Mouse (Mus musculus): ENCODE measurements around the gene Mctp1. TPM values are rescaled to one million over a fixed set of nuclear protein-coding genes. Genes with fewer than 3 reads are reported as not detected.
A peak's percentile ranks its signal among the peaks of the same experiment; 100 is the strongest.

Gene Mctp1
- polyA plus RNA-seq, 1 experiment from 2014 or later: 3.0 TPM

DNA sequence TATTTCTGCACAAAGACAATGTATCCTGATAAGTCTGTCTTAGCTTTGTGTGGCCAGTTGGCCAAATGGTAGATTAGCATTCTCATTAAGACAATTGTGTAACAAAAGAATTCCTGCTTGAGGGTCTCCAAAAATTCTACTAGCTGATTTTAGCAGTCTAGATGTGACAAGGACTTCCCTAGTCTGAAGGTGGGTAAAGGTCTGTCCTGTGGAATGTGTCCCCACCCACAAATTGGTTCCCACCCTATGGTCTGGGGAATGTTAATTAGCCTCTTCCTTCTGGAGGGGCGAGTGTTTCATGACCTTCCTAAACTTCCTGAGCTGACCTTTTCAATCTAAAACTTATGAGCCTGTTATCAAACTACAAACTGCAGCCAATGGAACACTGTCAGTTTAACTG lies 143.4 kb downstream of the Mctp1 start:
- no peak overlapping the region for H3K9ac ChIP-seq
- H3K27me3 ChIP-seq (ENCODE audit: control insufficient read depth, insufficient read depth, low read length): no peaks in the 10 kb centered on the region
- H3K4me2 ChIP-seq (replicated peaks): no peak overlapping the region
- no peak overlapping the region for H3K4me3 ChIP-seq (replicated peaks; ENCODE audit: low read length)
- H3K9me3 ChIP-seq (ENCODE audit: control insufficient read depth, low read length): no peaks in the 10 kb centered on the region
- 62% methylated on average over 1 of the region's 1 CpGs for WGBS
- H3K36me3 ChIP-seq (replicated peaks; ENCODE audit: control insufficient read depth, insufficient read depth): no peaks in the 10 kb centered on the region
- H3K27ac ChIP-seq: no peak overlapping the region
- no peak for ATAC-seq (ENCODE audit: low FRiP score)
- H3K4me1 ChIP-seq (replicated peaks; ENCODE audit: control insufficient read depth, insufficient read depth, low read length): no peaks in the 10 kb centered on the region
- DNase-seq (ENCODE audit: low spot score): no peak

DNA sequence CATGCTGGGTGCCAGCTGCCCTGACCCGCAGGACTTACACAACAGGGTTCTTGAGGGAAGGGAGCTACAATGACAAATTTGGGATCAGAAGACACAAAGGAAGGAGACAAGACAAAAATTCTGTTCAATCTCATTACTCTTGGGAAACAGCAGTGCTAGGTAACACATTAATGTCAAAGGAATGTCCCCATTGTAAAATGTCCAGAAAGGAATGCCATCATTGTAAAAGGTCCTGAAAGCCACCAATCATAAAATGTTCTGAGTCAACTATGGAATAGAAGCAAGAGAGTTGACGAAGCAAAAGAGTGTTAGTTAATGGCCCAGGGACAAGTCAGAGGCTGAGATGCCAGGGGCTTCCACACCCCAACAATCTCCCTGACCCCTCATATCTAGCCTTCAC lies 145.6 kb downstream of the Mctp1 start:
- H3K4me1 ChIP-seq (replicated peaks; ENCODE audit: control insufficient read depth, insufficient read depth, low read length): no peaks in the 10 kb centered on the region
- ATAC-seq (ENCODE audit: low FRiP score): no peak
- no peaks in the 10 kb centered on the region for H3K9me3 ChIP-seq (ENCODE audit: control insufficient read depth, low read length)
- H3K36me3 ChIP-seq (replicated peaks; ENCODE audit: control insufficient read depth, insufficient read depth): no peaks in the 10 kb centered on the region
- DNase-seq (ENCODE audit: low spot score): no peak
- WGBS: 73% methylated on average over 2 of the region's 2 CpGs
- H3K9ac ChIP-seq: no peak overlapping the region
- no peaks in the 10 kb centered on the region for H3K27me3 ChIP-seq (ENCODE audit: control insufficient read depth, insufficient read depth, low read length)
- no peak overlapping the region for H3K4me2 ChIP-seq (replicated peaks)
- no peak overlapping the region for H3K4me3 ChIP-seq (replicated peaks; ENCODE audit: low read length)
- no peak overlapping the region for H3K27ac ChIP-seq

DNA sequence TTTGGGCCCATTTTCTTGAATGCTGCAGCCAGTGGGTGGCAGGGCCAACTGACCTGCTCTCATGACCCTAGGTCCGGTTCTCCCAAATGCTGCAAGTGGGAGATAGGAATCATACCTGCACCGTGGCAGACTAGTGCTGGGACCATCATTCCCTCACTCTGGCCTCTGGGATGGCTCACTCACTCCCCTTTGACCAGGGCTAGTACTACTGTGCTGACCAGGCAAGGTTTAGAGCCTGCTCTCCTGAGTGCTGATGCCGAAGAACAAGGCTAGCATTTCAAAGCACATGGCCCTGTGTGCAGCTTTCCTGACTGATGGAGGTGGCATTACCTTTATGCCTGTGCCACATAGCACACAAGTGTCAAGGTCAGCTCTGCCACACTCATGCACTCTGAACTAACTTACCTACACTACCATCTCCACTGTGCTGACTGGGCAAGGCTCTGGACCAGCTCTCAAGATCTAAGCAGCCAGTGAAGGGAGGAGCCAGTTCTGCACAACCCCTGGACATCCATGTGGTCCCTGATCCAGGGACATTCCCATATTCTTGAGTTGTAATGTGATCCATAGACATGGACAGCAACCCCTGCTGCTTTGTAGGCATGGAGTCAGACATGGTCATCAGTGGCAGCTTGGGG lies 146.7 kb downstream of the Mctp1 start:
- peak; percentile 34; the same call in 1 of the 2 replicates for ATAC-seq (ENCODE audit: low FRiP score)

DNA sequence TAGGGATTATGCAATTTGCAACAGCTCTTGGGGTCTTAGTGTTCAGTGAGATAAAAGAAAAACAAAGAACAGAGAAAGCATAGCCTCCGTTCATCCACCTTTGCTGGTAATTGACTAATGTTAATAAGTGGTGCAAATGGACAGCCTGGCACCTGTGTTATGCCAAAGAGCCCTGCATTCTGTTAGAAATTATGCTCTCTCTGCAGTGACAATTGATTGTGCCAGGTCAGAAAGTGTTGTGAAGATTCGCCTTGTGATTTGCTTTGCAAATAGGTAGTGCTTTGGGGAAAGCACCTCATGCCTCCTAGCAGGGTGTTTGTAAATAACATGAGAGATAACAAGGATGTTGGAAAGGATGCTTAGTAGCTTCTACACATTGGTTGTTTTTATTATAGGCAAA lies 163.5 kb downstream of the Mctp1 start:
- no peaks in the 10 kb centered on the region for H3K27me3 ChIP-seq (ENCODE audit: control insufficient read depth, insufficient read depth, low read length)
- H3K9me3 ChIP-seq (ENCODE audit: control insufficient read depth, low read length): no peaks in the 10 kb centered on the region
- 71% methylated on average over 2 of the region's 2 CpGs for WGBS
- no peaks in the 10 kb centered on the region for H3K4me1 ChIP-seq (replicated peaks; ENCODE audit: control insufficient read depth, insufficient read depth, low read length)
- no peak overlapping the region for H3K4me2 ChIP-seq (replicated peaks)
- H3K9ac ChIP-seq: no peak overlapping the region
- H3K36me3 ChIP-seq (replicated peaks; ENCODE audit: control insufficient read depth, insufficient read depth): no peaks in the 10 kb centered on the region
- DNase-seq (ENCODE audit: low spot score): no peak
- ATAC-seq (ENCODE audit: low FRiP score): no peak
- no peak overlapping the region for H3K4me3 ChIP-seq (replicated peaks; ENCODE audit: low read length)
- H3K27ac ChIP-seq: no peak overlapping the region

More for the DNA sequence above, 146.7 kb downstream of the Mctp1 start:
- Histone ChIP-seq H3K4me1 (replicated peaks; ENCODE audit: control insufficient read depth, insufficient read depth, low read length) (no peaks in the 10 kb centered on the region), H3K4me2 (replicated peaks) (no peak overlapping the region), H3K27ac (no peak overlapping the region), H3K36me3 (replicated peaks; ENCODE audit: control insufficient read depth, insufficient read depth) (no peaks in the 10 kb centered on the region), H3K9ac (no peak overlapping the region), H3K9me3 (ENCODE audit: control insufficient read depth, low read length) (no peaks in the 10 kb centered on the region), H3K4me3 (replicated peaks; ENCODE audit: low read length) (no peak overlapping the region), H3K27me3 (ENCODE audit: control insufficient read depth, insufficient read depth, low read length) (no peaks in the 10 kb centered on the region)
- 92% methylated on average over 3 of the region's 3 CpGs for WGBS
- no peak for DNase-seq (ENCODE audit: low spot score)

DNA sequence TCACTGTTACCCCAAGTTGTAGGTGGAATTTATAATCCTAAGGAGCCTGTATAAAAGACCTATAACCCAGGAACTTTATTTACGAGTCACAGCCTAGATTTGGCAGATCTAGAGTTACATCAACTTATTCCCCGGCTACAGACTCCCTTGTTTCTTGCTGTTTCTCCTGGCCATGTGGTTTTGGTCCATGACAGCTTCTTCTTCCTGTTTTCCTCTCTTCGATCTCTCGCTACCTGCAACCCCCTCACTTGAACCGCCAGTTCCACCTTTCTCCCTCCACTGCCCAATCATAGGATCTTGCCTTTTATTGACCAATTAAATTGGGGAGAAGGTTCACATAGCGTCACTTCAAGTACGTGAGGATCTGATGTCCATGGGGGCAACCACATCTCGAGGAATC lies 176.6 kb downstream of the Mctp1 start:
- ATAC-seq (ENCODE audit: low FRiP score) (no peak), DNase-seq (ENCODE audit: low spot score) (no peak)
- no peaks in the 10 kb centered on the region for H3K4me1 ChIP-seq (replicated peaks; ENCODE audit: control insufficient read depth, insufficient read depth, low read length)
- H3K36me3 ChIP-seq (replicated peaks; ENCODE audit: control insufficient read depth, insufficient read depth): no peaks in the 10 kb centered on the region
- H3K4me2 ChIP-seq (replicated peaks): no peak overlapping the region
- H3K9ac ChIP-seq: no peak overlapping the region
- no peaks in the 10 kb centered on the region for H3K27me3 ChIP-seq (ENCODE audit: control insufficient read depth, insufficient read depth, low read length)
- WGBS: 90% methylated on average over 8 of the region's 8 CpGs
- no peak overlapping the region for H3K4me3 ChIP-seq (replicated peaks; ENCODE audit: low read length)
- H3K9me3 ChIP-seq (ENCODE audit: control insufficient read depth, low read length): no peaks in the 10 kb centered on the region
- no peak overlapping the region for H3K27ac ChIP-seq

DNA sequence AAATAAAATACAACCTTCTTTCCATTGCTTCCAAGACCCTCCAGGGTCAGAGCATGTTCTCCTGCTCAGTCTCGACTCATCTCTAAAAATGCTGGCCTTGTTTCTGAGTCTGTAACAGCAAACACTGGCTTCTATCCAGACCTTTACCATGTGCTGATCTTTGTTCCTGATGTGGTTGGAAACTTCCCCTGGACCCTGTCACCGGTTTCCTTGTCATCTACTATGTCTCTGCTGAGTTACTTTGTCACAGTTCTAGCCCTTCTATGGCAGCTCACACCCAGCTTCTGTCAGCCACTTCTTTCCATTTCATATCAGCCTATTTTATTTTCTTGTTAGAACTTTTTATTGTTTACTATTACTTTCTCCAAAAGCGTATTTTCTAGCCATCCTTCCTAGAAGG lies 177.3 kb downstream of the Mctp1 start:
- DNase-seq (ENCODE audit: low spot score): no peak
- ATAC-seq (ENCODE audit: low FRiP score): no peak
- Histone ChIP-seq H3K27ac (no peak overlapping the region), H3K9me3 (ENCODE audit: control insufficient read depth, low read length) (no peaks in the 10 kb centered on the region), H3K4me2 (replicated peaks) (no peak overlapping the region), H3K4me1 (replicated peaks; ENCODE audit: control insufficient read depth, insufficient read depth, low read length) (no peaks in the 10 kb centered on the region), H3K4me3 (replicated peaks; ENCODE audit: low read length) (no peak overlapping the region), H3K9ac (no peak overlapping the region), H3K36me3 (replicated peaks; ENCODE audit: control insufficient read depth, insufficient read depth) (no peaks in the 10 kb centered on the region), H3K27me3 (ENCODE audit: control insufficient read depth, insufficient read depth, low read length) (no peaks in the 10 kb centered on the region)
- 87% methylated on average over 3 of the region's 3 CpGs for WGBS

DNA sequence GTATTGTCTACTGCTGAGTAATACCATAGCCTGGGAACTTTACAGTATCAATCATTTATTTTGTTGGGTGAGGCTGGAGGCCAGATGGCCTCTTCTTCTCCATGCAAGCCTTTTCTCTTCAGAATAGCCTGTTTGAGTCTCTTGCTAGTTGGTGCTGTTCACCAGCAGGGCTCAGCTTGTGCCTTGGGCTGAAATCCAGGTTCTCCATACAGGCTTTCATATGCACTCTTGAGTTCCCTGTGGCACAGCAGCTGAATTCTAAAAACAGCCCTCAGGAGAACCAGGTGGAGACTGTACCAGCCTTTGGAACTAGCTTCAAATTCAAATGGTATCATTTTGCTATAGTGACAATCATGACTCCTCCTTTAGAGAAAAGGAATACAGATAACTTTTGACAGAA lies 179.7 kb downstream of the Mctp1 start:
- no peak for ATAC-seq (ENCODE audit: low FRiP score)

DNA sequence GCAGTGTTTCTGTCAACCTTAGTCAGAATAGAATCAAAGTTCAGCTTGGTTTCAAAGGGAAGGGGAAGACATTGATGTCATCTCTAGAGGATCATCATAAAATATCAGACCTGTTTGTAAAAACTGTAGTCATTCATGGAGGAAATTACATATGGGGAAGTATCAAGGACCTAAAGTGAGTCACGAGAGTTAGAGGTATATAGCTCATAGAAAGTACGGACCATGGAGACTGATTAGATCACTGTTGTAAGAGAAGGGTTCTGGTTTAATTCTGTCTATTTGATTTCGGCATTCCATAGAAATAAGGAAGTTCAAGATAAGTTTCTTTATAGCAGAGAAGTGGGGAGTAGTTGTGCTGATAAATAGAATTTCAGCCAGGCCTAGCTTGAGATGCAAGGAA lies 181.7 kb downstream of the Mctp1 start:
- H3K9ac ChIP-seq: no peak overlapping the region
- H3K9me3 ChIP-seq (ENCODE audit: control insufficient read depth, low read length): no peaks in the 10 kb centered on the region
- H3K4me3 ChIP-seq (replicated peaks; ENCODE audit: low read length): no peak overlapping the region
- no peaks in the 10 kb centered on the region for H3K36me3 ChIP-seq (replicated peaks; ENCODE audit: control insufficient read depth, insufficient read depth)
- H3K4me1 ChIP-seq (replicated peaks; ENCODE audit: control insufficient read depth, insufficient read depth, low read length): no peaks in the 10 kb centered on the region
- no peaks in the 10 kb centered on the region for H3K27me3 ChIP-seq (ENCODE audit: control insufficient read depth, insufficient read depth, low read length)
- H3K27ac ChIP-seq: no peak overlapping the region
- ATAC-seq (ENCODE audit: low FRiP score) (no peak), DNase-seq (ENCODE audit: low spot score) (no peak)
- 97% methylated on average over 3 of the region's 3 CpGs for WGBS
- H3K4me2 ChIP-seq (replicated peaks): no peak overlapping the region

More for the DNA sequence above, 179.7 kb downstream of the Mctp1 start:
- Histone ChIP-seq H3K9me3 (ENCODE audit: control insufficient read depth, low read length) (no peaks in the 10 kb centered on the region), H3K36me3 (replicated peaks; ENCODE audit: control insufficient read depth, insufficient read depth) (no peaks in the 10 kb centered on the region), H3K4me3 (replicated peaks; ENCODE audit: low read length) (no peak overlapping the region), H3K27me3 (ENCODE audit: control insufficient read depth, insufficient read depth, low read length) (no peaks in the 10 kb centered on the region), H3K27ac (no peak overlapping the region), H3K4me1 (replicated peaks; ENCODE audit: control insufficient read depth, insufficient read depth, low read length) (no peaks in the 10 kb centered on the region), H3K4me2 (replicated peaks) (no peak overlapping the region), H3K9ac (no peak overlapping the region)
- DNase-seq (ENCODE audit: low spot score): no peak

DNA sequence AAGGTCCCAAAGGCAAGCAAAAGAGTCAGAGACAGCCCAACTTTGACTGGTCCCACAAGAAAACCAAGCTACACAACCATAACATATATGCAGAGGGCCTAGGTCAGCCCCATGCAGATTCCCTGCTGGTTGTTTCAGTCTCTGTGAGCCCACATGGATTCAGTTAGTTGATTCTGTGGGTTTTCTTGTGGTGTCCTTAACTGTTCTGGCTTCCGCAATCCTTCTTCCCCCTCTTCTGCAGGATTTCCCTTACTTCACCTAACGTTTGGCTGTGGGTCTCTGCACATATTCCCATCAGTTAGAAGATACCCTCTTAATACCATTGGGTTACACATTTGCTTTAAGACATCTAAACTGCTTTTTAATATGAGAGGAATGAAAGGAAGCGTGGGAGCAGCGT lies 183.1 kb downstream of the Mctp1 start:
- ATAC-seq (ENCODE audit: low FRiP score) (no peak), DNase-seq (ENCODE audit: low spot score) (no peak)
- no peak overlapping the region for H3K9ac ChIP-seq
- H3K27me3 ChIP-seq (ENCODE audit: control insufficient read depth, insufficient read depth, low read length): no peaks in the 10 kb centered on the region
- H3K27ac ChIP-seq: no peak overlapping the region
- no peak overlapping the region for H3K4me2 ChIP-seq (replicated peaks)
- 92% methylated on average over 4 of the region's 4 CpGs for WGBS
- H3K36me3 ChIP-seq (replicated peaks; ENCODE audit: control insufficient read depth, insufficient read depth): no peaks in the 10 kb centered on the region
- H3K4me3 ChIP-seq (replicated peaks; ENCODE audit: low read length): no peak overlapping the region
- no peaks in the 10 kb centered on the region for H3K4me1 ChIP-seq (replicated peaks; ENCODE audit: control insufficient read depth, insufficient read depth, low read length)
- H3K9me3 ChIP-seq (ENCODE audit: control insufficient read depth, low read length): no peaks in the 10 kb centered on the region

DNA sequence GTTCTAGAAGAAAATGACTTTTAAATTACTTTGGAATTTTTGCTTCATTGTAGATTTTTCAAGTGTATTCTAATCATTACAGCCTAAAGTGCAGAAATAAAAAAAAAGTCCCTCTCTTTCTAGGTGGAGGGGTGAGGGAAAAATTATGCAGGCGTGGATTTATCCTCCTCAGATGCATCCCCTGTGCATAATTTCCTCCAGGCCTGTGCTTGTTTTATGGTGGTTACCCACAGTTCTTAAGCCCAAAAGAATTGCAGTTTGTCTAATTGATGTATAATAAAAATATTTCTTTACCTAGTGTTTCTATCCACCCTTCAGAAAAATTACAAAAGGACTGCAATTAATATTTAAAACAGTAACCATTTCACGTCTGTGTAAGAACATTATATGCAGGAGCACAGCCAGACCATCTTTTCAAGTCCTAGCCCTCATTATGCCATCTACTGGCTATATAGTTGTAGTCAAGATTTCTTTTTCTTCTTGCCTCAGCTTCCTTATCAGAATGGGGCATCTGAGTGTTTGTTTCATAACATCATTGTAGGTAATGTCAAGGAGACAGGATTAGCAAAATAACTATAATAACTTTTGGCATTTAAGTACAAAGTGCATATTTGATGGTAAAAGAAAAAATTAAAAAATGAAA lies 184.4 kb downstream of the Mctp1 start:
- Histone ChIP-seq H3K27ac (no peak overlapping the region), H3K4me3 (replicated peaks; ENCODE audit: low read length) (no peak overlapping the region), H3K4me1 (replicated peaks; ENCODE audit: control insufficient read depth, insufficient read depth, low read length) (no peaks in the 10 kb centered on the region), H3K36me3 (replicated peaks; ENCODE audit: control insufficient read depth, insufficient read depth) (no peaks in the 10 kb centered on the region), H3K9ac (no peak overlapping the region), H3K9me3 (ENCODE audit: control insufficient read depth, low read length) (no peaks in the 10 kb centered on the region), H3K27me3 (ENCODE audit: control insufficient read depth, insufficient read depth, low read length) (no peaks in the 10 kb centered on the region), H3K4me2 (replicated peaks) (no peak overlapping the region)
- WGBS: 70% methylated on average over 2 of the region's 2 CpGs
- ATAC-seq (ENCODE audit: low FRiP score) (no peak), DNase-seq (ENCODE audit: low spot score) (no peak)
